Mouse (Mus musculus): ENCODE measurements at regions not wholly inside any gene's neighbourhood (a gene's known extent, or its start where the extent isn't known, plus 50 kb on each side); places are given as distances from the start of the nearest gene placed in this dataset.

GRCm38 (mm10) chr10:25118674-25119670 lies 188.7 kb downstream of the Akap7 start:
- no peaks in the 10 kb centered on the region for H3K9me3 ChIP-seq
- no peak overlapping the region for H3K4me2 ChIP-seq (replicated peaks)
- no peak overlapping the region for H3K9ac ChIP-seq (replicated peaks)
- H3K36me3 ChIP-seq: no peaks in the 10 kb centered on the region
- no peak overlapping the region for H3K27ac ChIP-seq (replicated peaks)
- H3K27me3 ChIP-seq: no peaks in the 10 kb centered on the region
- no peak overlapping the region for H3K4me3 ChIP-seq
- WGBS: 49% methylated on average over 17 of the region's 17 CpGs
- ATAC-seq (ENCODE audit: low FRiP score, low read depth): 0 out of 2 replicates have a peak, but pooled peaks have one; percentile 41
- no peaks in the 10 kb centered on the region for H3K4me1 ChIP-seq

- H3K4me2 ChIP-seq (replicated peaks): no peak overlapping the region
- H3K4me1 ChIP-seq: peaks cover 13% of the 10 kb centered on the region
- H3K27ac ChIP-seq (replicated peaks): no peak overlapping the region
- no peak overlapping the region for H3K4me3 ChIP-seq
- WGBS: 90% methylated on average over 4 of the region's 4 CpGs
- H3K9ac ChIP-seq (replicated peaks): no peak overlapping the region
- H3K9me3 ChIP-seq: no peaks in the 10 kb centered on the region
- no peaks in the 10 kb centered on the region for H3K27me3 ChIP-seq
- ATAC-seq (ENCODE audit: low FRiP score, low read depth): no peak
- H3K36me3 ChIP-seq: no peaks in the 10 kb centered on the region
Measured at GRCm38 (mm10) chr10:25114316-25114715, 187.0 kb upstream of the Arg1 start.

- H3K9ac ChIP-seq (replicated peaks): no peak overlapping the region
- H3K27me3 ChIP-seq: no peaks in the 10 kb centered on the region
- peaks cover 13% of the 10 kb centered on the region for H3K4me1 ChIP-seq
- peak overlapping the region; percentile 64; the same call in 1 of the 2 replicates for H3K27ac ChIP-seq (replicated peaks)
- no peaks in the 10 kb centered on the region for H3K9me3 ChIP-seq
- no peaks in the 10 kb centered on the region for H3K36me3 ChIP-seq
- 0 out of 2 replicates have a peak, but pooled peaks have one; percentile 25 for ATAC-seq (ENCODE audit: low FRiP score, low read depth)
- H3K4me2 ChIP-seq (replicated peaks): 0 out of 2 replicates have a peak overlapping the region, but pooled peaks have one; percentile 11
- H3K4me3 ChIP-seq: no peak overlapping the region
- WGBS: 43% methylated on average over 12 of the region's 12 CpGs
Measured at GRCm38 (mm10) chr10:25112449-25113171, 185.3 kb upstream of the Arg1 start.

GRCm38 (mm10) chr10:25111636-25112422 lies 184.5 kb upstream of the Arg1 start:
- H3K4me1 ChIP-seq: peaks cover 13% of the 10 kb centered on the region
- no peak overlapping the region for H3K9ac ChIP-seq (replicated peaks)
- H3K4me2 ChIP-seq (replicated peaks): no peak overlapping the region
- ATAC-seq (ENCODE audit: low FRiP score, low read depth): peak; percentile 87
- H3K36me3 ChIP-seq: no peaks in the 10 kb centered on the region
- H3K27me3 ChIP-seq: no peaks in the 10 kb centered on the region
- 6% methylated on average over 11 of the region's 11 CpGs for WGBS
- no peaks in the 10 kb centered on the region for H3K9me3 ChIP-seq
- H3K4me3 ChIP-seq: no peak overlapping the region
- H3K27ac ChIP-seq (replicated peaks): peak overlapping the region; percentile 60

GRCm38 (mm10) chr10:25111181-25111580 lies 183.9 kb upstream of the Arg1 start:
- no peak overlapping the region for H3K4me2 ChIP-seq (replicated peaks)
- no peak overlapping the region for H3K9ac ChIP-seq (replicated peaks)
- H3K9me3 ChIP-seq: no peaks in the 10 kb centered on the region
- no peaks in the 10 kb centered on the region for H3K27me3 ChIP-seq
- no peaks in the 10 kb centered on the region for H3K36me3 ChIP-seq
- 40% methylated on average over 7 of the region's 7 CpGs for WGBS
- no peak; the same call in 1 of the 2 replicates for ATAC-seq (ENCODE audit: low FRiP score, low read depth)
- peak overlapping the region; percentile 60; the same call in 1 of the 2 replicates for H3K27ac ChIP-seq (replicated peaks)
- H3K4me3 ChIP-seq: no peak overlapping the region
- peaks cover 13% of the 10 kb centered on the region for H3K4me1 ChIP-seq

- Histone ChIP-seq H3K27ac (replicated peaks) (no peak overlapping the region), H3K9ac (replicated peaks) (no peak overlapping the region), H3K36me3 (no peaks in the 10 kb centered on the region), H3K27me3 (no peaks in the 10 kb centered on the region), H3K4me1 (no peaks in the 10 kb centered on the region), H3K4me2 (replicated peaks) (no peak overlapping the region), H3K9me3 (no peaks in the 10 kb centered on the region), H3K4me3 (no peak overlapping the region)
- no peak for ATAC-seq (ENCODE audit: low FRiP score, low read depth)
- 73% methylated on average over 4 of the region's 4 CpGs for WGBS
Measured at GRCm38 (mm10) chr10:25098070-25098469, 170.8 kb upstream of the Arg1 start.

- Histone ChIP-seq H3K4me3 (no peak overlapping the region), H3K9me3 (no peaks in the 10 kb centered on the region), H3K4me1 (no peaks in the 10 kb centered on the region), H3K27ac (replicated peaks) (no peak overlapping the region), H3K36me3 (no peaks in the 10 kb centered on the region), H3K4me2 (replicated peaks) (no peak overlapping the region), H3K9ac (replicated peaks) (no peak overlapping the region), H3K27me3 (no peaks in the 10 kb centered on the region)
- 92% methylated on average over 4 of the region's 4 CpGs for WGBS
- ATAC-seq (ENCODE audit: low FRiP score, low read depth): no peak
Measured at GRCm38 (mm10) chr10:25089705-25090386, 162.6 kb upstream of the Arg1 start.

GRCm38 (mm10) chr10:25086745-25087144 lies 159.5 kb upstream of the Arg1 start:
- Histone ChIP-seq H3K9ac (replicated peaks) (no peak overlapping the region), H3K4me1 (no peaks in the 10 kb centered on the region), H3K4me3 (no peak overlapping the region), H3K27ac (replicated peaks) (no peak overlapping the region), H3K4me2 (replicated peaks) (no peak overlapping the region), H3K9me3 (no peaks in the 10 kb centered on the region), H3K27me3 (no peaks in the 10 kb centered on the region), H3K36me3 (no peaks in the 10 kb centered on the region)
- no peak for ATAC-seq (ENCODE audit: low FRiP score, low read depth)
- 96% methylated on average over 17 of the region's 17 CpGs for WGBS

- H3K27ac ChIP-seq (replicated peaks): no peak overlapping the region
- no peaks in the 10 kb centered on the region for H3K9me3 ChIP-seq
- H3K9ac ChIP-seq (replicated peaks): no peak overlapping the region
Measured at GRCm38 (mm10) chr10:25082930-25083329, 155.6 kb upstream of the Arg1 start.

GRCm38 (mm10) chr10:25072617-25073016 lies 145.3 kb upstream of the Arg1 start:
- Histone ChIP-seq H3K27me3 (no peaks in the 10 kb centered on the region), H3K9me3 (no peaks in the 10 kb centered on the region), H3K27ac (replicated peaks) (no peak overlapping the region), H3K4me1 (no peaks in the 10 kb centered on the region), H3K4me2 (replicated peaks) (no peak overlapping the region), H3K36me3 (no peaks in the 10 kb centered on the region), H3K9ac (replicated peaks) (no peak overlapping the region), H3K4me3 (no peak overlapping the region)
- ATAC-seq (ENCODE audit: low FRiP score, low read depth): no peak
- 86% methylated on average over 2 of the region's 2 CpGs for WGBS

More at GRCm38 (mm10) chr10:25082930-25083329, 155.6 kb upstream of the Arg1 start:
- no peak for ATAC-seq (ENCODE audit: low FRiP score, low read depth)
- Histone ChIP-seq H3K4me1 (no peaks in the 10 kb centered on the region), H3K27me3 (no peaks in the 10 kb centered on the region), H3K4me2 (replicated peaks) (no peak overlapping the region), H3K4me3 (no peak overlapping the region), H3K36me3 (no peaks in the 10 kb centered on the region)
- 69% methylated on average over 10 of the region's 10 CpGs for WGBS

- ATAC-seq (ENCODE audit: low FRiP score, low read depth): peak; percentile 56; the same call in 1 of the 2 replicates
- WGBS: 69% methylated on average over 8 of the region's 8 CpGs
- H3K4me1 ChIP-seq: no peaks in the 10 kb centered on the region
- H3K27ac ChIP-seq (replicated peaks): no peak overlapping the region; the same call in 1 of the 2 replicates
- no peaks in the 10 kb centered on the region for H3K9me3 ChIP-seq
- H3K36me3 ChIP-seq: no peaks in the 10 kb centered on the region
- no peak overlapping the region for H3K4me2 ChIP-seq (replicated peaks)
- H3K4me3 ChIP-seq: no peak overlapping the region
- no peaks in the 10 kb centered on the region for H3K27me3 ChIP-seq
- H3K9ac ChIP-seq (replicated peaks): no peak overlapping the region
Measured at GRCm38 (mm10) chr10:25068301-25068700, 141.0 kb upstream of the Arg1 start.
